Mouse (Mus musculus): ENCODE data around the gene Xlr4b. TPM values are rescaled to one million over a fixed set of nuclear protein-coding genes. Genes with fewer than 3 reads are reported as not detected.

Gene Xlr4b
- 72.3 TPM for polyA plus RNA-seq (2015; fragmentation: Illumina TruSeq; extraction: RNeasy Lipid Tissue Mini Kit (QIAGEN cat#74804); ENCODE audit: insufficient read depth, low replicate concordance)

GRCm38 (mm10) chrX:73213819-73214564 lies at the start of gene Xlr4b:
Gene Xlr4b, plus strand, starts transcription at chrX:73214333.

GRCm38 (mm10) chrX:73176889-73177288 lies 37.2 kb upstream of the Xlr4b start, which contains the start of gene Spin2d:
Gene Spin2d, minus strand, starts transcription at chrX:73176989.

DNA sequence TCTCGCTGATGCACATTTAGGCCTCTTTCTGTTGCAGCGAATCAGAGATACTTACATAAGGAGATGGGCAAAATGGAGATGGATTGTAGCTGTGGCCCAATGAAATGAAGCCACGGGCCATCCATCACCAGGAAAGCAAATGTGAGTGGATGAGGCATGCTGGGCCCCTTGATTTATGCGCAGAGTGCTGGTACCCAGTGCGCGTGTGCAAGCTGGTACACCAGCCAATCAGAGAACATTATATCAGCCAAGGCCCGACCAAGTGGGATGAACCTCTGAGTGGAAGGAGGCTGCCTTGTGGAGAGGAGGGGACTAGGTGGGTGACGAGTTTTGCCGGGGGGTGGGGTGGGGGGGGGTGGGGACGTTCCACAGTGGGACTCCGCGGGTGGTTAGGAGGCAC lies 22.2 kb upstream of the Xlr4b start, which contains the start of gene Xlr3b:
Gene Xlr3b, plus strand, starts transcription at position 274 of the 400 bp plus-strand sequence.

DNA sequence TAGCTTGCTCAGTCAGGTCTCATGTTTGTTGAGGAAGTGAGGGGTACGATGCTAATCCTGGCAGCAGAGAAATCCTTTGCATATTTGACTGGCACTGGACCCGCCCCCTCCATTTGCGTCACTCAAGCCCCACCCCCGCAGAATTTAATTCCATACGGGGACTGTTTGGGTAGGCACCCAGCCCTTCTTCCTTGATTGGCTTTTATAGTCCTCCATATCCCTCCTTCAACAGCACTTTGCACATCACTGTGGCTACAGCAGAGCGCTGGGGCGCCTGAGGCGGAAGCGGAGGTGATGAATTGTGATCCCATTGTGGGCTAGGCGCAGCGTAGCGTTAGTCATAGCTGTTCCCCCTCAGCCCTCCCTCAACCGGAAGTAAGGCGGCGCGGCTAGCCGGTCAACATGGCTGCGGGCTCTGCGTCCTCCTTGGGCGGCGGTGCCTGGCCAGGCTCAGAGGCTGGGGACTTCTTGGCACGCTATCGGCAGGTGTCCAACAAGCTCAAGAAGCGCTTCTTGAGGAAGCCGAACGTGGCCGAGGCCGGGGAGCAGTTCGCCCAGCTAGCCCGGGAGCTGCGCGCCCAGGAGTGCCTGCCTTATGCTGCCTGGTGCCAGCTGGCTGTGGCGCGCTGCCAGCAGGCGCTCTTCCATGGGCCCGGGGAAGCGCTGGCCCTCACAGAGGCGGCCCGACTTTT lies 13.9 kb downstream of the Xlr4b start, which contains the start of gene F8a:
Gene F8a, plus strand, starts transcription at position 378 of the 692 bp plus-strand sequence.

DNA sequence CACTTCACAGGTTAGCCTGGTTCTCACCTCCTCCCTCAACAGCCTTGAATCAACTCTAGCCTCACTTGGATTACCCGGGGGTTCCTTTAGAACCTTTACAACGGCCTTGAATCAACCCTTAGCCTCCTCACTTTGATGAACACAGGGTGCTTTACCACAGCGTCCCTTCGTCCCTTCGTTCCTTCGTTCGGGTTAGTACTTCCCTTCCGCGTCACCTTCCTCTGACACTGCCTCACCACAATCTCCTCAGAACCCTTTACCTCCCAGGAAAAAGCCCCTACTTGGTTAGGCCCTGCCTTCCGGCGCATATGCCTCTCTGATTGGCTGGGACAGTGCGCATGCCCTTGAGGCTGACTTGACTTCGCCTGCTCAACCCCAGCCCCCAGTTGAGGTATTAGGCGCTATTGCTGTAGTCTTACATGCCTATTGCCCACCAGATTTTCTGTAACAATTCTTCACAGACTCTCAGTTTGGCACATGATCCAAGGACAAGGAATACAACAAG lies 28.7 kb downstream of the Xlr4b start, which contains the start of gene Xlr4c:
Gene Xlr4c, minus strand, starts transcription at position 310 of the 505 bp plus-strand sequence.

DNA sequence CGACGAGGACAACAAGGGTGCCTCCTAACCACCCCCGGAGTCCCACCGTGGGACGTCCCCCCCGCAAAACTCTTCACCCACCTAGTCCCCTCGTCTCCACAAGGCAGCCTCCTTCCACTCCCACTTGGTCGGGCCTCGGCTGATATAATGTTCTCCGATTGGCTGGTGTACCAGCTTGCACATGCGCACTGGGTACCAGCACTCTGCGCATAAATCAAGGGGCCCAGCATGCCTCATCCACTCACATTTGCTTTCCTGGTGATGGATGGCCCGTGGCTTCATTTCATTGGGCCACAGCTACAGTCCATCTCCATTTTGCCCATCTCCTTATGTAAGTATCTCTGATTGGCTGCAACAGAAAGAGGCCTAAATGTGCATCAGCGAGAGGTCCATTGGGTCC lies 51.1 kb downstream of the Xlr4b start, which contains the start of gene Xlr3c:
Gene Xlr3c, minus strand, starts transcription at position 121 of the 400 bp plus-strand sequence.

Other genes with a start within 250 kb of the Xlr4b start
- 1.0 TPM for gene Zfp185, start 227.0 kb upstream of the Xlr4b start, polyA plus RNA-seq (2015; fragmentation: Illumina TruSeq; extraction: RNeasy Lipid Tissue Mini Kit (QIAGEN cat#74804); ENCODE audit: insufficient read depth, low replicate concordance)
- gene Pnma5, start 177.2 kb upstream of the Xlr4b start, polyA plus RNA-seq (2015; fragmentation: Illumina TruSeq; extraction: RNeasy Lipid Tissue Mini Kit (QIAGEN cat#74804); ENCODE audit: insufficient read depth, low replicate concordance) = not detected
- not detected for gene Pnma3, start 149.5 kb upstream of the Xlr4b start, polyA plus RNA-seq (2015; fragmentation: Illumina TruSeq; extraction: RNeasy Lipid Tissue Mini Kit (QIAGEN cat#74804); ENCODE audit: insufficient read depth, low replicate concordance)
- 44.1 TPM for gene Xlr4a, start 131.9 kb upstream of the Xlr4b start, polyA plus RNA-seq (2015; fragmentation: Illumina TruSeq; extraction: RNeasy Lipid Tissue Mini Kit (QIAGEN cat#74804); ENCODE audit: insufficient read depth, low replicate concordance)
- 0.55 TPM for gene Xlr3a, start 117.2 kb upstream of the Xlr4b start, polyA plus RNA-seq (2015; fragmentation: Illumina TruSeq; extraction: RNeasy Lipid Tissue Mini Kit (QIAGEN cat#74804); ENCODE audit: insufficient read depth, low replicate concordance)
- not detected for gene Gm14685, start 97.3 kb upstream of the Xlr4b start, polyA plus RNA-seq (2015; fragmentation: Illumina TruSeq; extraction: RNeasy Lipid Tissue Mini Kit (QIAGEN cat#74804); ENCODE audit: insufficient read depth, low replicate concordance)
- not detected for gene Xlr5b, start 65.5 kb upstream of the Xlr4b start, polyA plus RNA-seq (2015; fragmentation: Illumina TruSeq; extraction: RNeasy Lipid Tissue Mini Kit (QIAGEN cat#74804); ENCODE audit: insufficient read depth, low replicate concordance)
- not detected for gene DXBay18, start 64.9 kb upstream of the Xlr4b start, polyA plus RNA-seq (2015; fragmentation: Illumina TruSeq; extraction: RNeasy Lipid Tissue Mini Kit (QIAGEN cat#74804); ENCODE audit: insufficient read depth, low replicate concordance)
- gene Spin2d, start 37.3 kb upstream of the Xlr4b start, polyA plus RNA-seq (2015; fragmentation: Illumina TruSeq; extraction: RNeasy Lipid Tissue Mini Kit (QIAGEN cat#74804); ENCODE audit: insufficient read depth, low replicate concordance) = not detected
- 15.7 TPM for gene Xlr3b, start 22.1 kb upstream of the Xlr4b start, polyA plus RNA-seq (2015; fragmentation: Illumina TruSeq; extraction: RNeasy Lipid Tissue Mini Kit (QIAGEN cat#74804); ENCODE audit: insufficient read depth, low replicate concordance)
- 4.5 TPM for gene F8a, start 14.0 kb downstream of the Xlr4b start, polyA plus RNA-seq (2015; fragmentation: Illumina TruSeq; extraction: RNeasy Lipid Tissue Mini Kit (QIAGEN cat#74804); ENCODE audit: insufficient read depth, low replicate concordance)
- gene Xlr4c, start 28.8 kb downstream of the Xlr4b start, polyA plus RNA-seq (2015; fragmentation: Illumina TruSeq; extraction: RNeasy Lipid Tissue Mini Kit (QIAGEN cat#74804); ENCODE audit: insufficient read depth, low replicate concordance) = 33.7 TPM
- gene Xlr3c, start 51.1 kb downstream of the Xlr4b start, polyA plus RNA-seq (2015; fragmentation: Illumina TruSeq; extraction: RNeasy Lipid Tissue Mini Kit (QIAGEN cat#74804); ENCODE audit: insufficient read depth, low replicate concordance) = not detected
- gene Xlr5a, start 78.6 kb downstream of the Xlr4b start, polyA plus RNA-seq (2015; fragmentation: Illumina TruSeq; extraction: RNeasy Lipid Tissue Mini Kit (QIAGEN cat#74804); ENCODE audit: insufficient read depth, low replicate concordance) = not detected
- gene Xlr5c, start 78.6 kb downstream of the Xlr4b start, polyA plus RNA-seq (2015; fragmentation: Illumina TruSeq; extraction: RNeasy Lipid Tissue Mini Kit (QIAGEN cat#74804); ENCODE audit: insufficient read depth, low replicate concordance) = not detected
- gene Gm45015, start 122.5 kb downstream of the Xlr4b start, polyA plus RNA-seq (2015; fragmentation: Illumina TruSeq; extraction: RNeasy Lipid Tissue Mini Kit (QIAGEN cat#74804); ENCODE audit: insufficient read depth, low replicate concordance) = not detected
- gene Zfp275, start 128.3 kb downstream of the Xlr4b start, polyA plus RNA-seq (2015; fragmentation: Illumina TruSeq; extraction: RNeasy Lipid Tissue Mini Kit (QIAGEN cat#74804); ENCODE audit: insufficient read depth, low replicate concordance) = 29.0 TPM
- gene Gm18336, start 184.4 kb downstream of the Xlr4b start, polyA plus RNA-seq (2015; fragmentation: Illumina TruSeq; extraction: RNeasy Lipid Tissue Mini Kit (QIAGEN cat#74804); ENCODE audit: insufficient read depth, low replicate concordance) = not detected
- not detected for gene Zfp92, start 196.8 kb downstream of the Xlr4b start, polyA plus RNA-seq (2015; fragmentation: Illumina TruSeq; extraction: RNeasy Lipid Tissue Mini Kit (QIAGEN cat#74804); ENCODE audit: insufficient read depth, low replicate concordance)
- not detected for gene Trex2, start 221.0 kb downstream of the Xlr4b start, polyA plus RNA-seq (2015; fragmentation: Illumina TruSeq; extraction: RNeasy Lipid Tissue Mini Kit (QIAGEN cat#74804); ENCODE audit: insufficient read depth, low replicate concordance)
- gene Haus7, start 244.7 kb downstream of the Xlr4b start, polyA plus RNA-seq (2015; fragmentation: Illumina TruSeq; extraction: RNeasy Lipid Tissue Mini Kit (QIAGEN cat#74804); ENCODE audit: insufficient read depth, low replicate concordance) = 29.4 TPM